Mouse (Mus musculus) hematopoietic stem cell, adult 5-6 weeks (primary cell): ENCODE measurements at regions not wholly inside any gene's neighbourhood (a gene's known extent, or its start where the extent isn't known, plus 50 kb on each side); places are given as distances from the start of the nearest gene placed in this dataset.
"Not testable (repeated sequence)": the region's sequence is repeated elsewhere in the genome, so short reads cannot be mapped to it uniquely, and the experiment has no call there.

Experiments used
- ATAC-seq, 2 experiments: fragments of 125-278 bp in 1 of 2; replicated peaks in 1 of 2; 2 replicates each; pipeline ENCODE4 v1.8.0; 2016 to 2017; ENCODE audit warnings: inconsistent platforms in 2 of 2, mild to moderate bottlenecking in 2 of 2, moderate number of reproducible peaks in 2 of 2, low read depth in 1 of 2, moderate TSS enrichment in 1 of 2; ENCODE audit not compliant: low FRiP score in 2 of 2, poor library complexity in 2 of 2, severe bottlenecking in 2 of 2, insufficient read depth in 1 of 2, low TSS enrichment in 1 of 2

DNA sequence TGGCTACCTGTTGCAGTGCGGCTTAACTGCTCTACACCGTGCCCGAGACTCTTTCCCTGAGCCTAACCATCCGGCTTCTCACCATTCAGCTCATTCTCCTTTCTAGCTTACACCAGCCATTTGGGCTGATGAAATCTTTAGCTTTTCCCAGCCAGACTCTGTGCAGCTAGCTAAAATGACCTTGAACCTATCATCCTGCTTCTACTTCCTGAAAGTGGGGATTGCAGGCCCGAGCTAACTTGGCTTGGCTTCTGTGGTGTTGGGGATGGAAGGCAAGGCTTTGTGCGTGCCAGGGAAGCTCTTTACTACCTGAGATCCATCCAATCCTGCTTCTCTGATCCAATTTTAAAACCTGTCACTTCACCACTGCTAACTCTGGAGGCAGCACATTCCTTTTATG, 128.3 kb downstream of the Kcnrg start:
- ATAC-seq = no peak

DNA sequence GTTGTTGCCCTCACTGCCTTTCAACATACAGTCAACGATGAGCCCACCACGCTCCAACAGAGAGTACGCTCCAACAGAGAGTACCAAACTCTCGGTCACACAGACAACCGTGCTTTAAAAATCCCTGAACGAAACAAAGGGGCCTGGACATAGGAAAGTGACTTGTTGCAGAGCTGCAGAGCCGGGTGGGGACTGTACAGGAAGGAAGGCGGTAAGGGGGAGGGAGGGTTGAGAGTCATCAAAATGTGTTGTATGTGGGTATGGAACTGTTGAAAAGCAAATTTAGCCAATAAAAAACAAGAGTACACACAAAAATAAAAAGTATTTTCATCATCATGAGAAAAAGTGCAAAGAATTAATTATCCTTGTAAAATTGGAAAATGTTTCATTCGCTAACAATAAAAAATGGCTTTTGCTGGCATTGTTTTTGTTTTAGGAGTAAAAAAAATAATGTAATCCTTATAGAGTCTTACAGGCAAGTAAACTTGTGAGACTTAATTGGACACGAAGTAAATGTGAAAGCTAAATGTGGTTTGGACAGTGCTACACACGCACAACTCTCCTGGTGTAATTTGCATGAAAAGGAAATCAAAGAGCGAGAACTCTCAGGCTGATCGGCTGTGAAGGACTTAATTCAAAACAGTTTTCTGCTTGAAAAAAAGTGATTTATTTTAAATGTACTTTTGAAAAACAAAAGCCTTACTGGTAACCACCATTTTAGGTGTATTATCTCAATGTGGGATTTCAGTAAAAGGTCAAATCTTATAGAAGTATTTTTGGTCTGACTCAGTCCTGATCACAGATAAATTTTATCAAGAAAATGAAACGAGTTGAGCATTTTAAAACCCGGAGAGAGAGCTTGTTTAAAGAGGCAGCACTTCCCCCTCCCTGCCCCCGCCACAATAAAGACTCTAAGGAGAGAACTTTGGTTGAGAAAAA, 129.4 kb downstream of the Kcnrg start:
- ATAC-seq = peak in 1 of 2 experiments; percentile 22; a peak in 1 of 4 replicates

DNA sequence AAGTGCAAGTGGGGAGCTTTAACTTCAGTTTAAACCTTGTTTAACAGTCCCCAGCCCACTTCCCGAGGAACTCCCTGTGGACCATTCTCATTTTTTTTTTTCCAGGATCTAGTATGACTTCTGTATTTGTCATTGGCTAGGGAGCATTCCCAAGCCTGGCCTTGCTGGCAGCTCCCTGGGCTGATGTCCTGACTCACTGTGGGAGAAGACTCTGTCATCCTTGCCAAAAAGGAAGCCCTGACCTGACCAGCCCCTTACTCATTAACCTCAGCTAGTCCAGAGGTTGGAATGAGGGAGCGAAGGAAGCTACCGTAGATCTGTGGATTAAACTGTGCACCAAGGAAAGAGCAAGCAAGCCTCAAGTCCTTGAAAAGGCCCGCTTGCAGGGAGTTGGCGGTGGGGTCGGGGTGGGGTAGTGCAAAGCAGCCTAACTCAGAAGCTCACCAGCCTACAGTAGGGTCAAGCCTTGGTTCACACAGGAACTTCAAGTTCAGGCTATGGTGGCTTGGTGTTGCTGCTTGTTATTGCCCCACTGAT, 130.3 kb downstream of the Kcnrg start:
- ATAC-seq = no peak

DNA sequence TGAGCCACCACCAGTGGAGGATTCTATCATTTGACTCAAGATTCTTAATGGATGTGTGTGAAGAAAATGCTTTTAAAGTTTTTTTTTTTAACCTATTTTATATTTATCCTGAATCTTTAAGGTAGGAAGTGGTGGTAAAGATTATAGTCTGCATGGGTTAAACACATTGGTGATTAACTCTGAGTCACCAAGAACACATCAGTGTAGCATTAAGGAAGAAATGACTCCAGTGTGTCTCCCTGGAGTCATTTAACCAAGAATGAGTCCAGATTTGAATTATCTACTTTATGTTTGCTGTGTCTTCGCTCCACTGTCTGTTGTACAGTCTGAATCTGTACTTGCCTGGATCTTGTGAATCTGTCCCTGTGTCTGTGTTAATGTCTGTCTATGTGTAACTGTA, 132.2 kb downstream of the Kcnrg start:
- no peak for ATAC-seq

DNA sequence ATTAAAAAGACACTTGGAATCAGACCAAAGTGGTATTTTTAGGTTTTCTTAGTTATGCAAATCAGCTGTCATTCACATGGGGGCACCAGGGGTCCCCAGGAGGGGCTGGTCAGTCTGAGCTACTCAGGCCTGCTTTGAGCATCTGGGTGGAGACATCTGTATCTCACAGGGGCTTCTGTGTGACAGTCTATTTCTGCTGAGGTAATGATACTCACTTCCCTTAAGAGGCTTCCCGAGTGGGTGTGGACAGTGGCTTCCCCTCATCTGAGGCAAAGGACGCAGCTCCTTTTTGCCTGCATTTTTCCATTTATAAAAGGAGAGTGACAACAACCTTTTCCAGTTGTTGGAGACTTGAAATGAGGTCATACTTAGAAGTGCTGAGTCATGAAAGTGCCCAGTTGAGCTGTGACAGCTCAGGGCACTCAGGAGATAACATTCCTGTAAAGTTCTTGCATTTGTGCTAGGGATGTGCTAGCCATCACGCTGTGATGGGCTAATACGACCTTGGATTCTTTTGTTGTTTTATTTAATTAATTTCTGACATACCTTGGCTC, 136.7 kb downstream of the Kcnrg start:
- ATAC-seq = no peak; a peak in 1 of 4 replicates

DNA sequence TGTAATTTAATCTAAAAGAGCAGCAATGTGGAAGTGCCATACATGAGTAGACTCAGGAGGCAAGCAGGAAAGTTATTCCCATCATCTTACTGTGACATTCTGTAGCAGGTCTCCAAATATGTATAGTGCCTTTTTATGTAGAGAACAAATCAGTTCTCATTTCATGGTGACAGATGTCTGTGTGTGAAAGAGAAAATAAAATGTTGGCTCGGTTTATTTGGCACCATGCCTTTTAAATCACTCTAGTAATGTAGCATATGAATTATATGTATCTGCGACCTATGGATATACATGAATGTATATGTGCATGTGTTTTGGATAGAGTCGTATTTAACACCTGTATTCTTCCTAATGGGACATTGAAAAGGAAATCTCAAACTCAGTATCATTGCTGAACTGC, 146.2 kb downstream of the Kcnrg start:
- ATAC-seq = no peak

DNA sequence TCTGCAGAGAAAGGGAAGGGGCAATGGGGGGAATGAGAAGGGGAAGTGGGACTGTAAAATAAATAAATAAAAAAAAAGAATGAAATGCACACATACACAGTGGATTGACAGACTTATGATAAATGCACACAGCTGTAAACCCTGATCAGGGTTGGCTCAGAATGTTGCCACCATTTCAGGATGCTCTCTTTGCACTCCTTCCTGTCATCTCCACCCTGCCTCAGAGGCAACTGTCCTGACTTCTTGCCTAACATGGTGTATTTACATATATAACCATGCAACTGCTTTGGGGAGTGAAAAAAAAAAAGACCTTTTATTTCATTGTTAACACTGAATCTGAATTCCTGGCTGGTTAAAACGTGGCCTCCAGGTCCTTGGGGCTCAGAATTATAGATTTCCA, 149.4 kb downstream of the Kcnrg start:
- 0 out of 4 replicates have a peak, but pooled peaks of 1 of the 2 experiments have one; percentile 8 for ATAC-seq

DNA sequence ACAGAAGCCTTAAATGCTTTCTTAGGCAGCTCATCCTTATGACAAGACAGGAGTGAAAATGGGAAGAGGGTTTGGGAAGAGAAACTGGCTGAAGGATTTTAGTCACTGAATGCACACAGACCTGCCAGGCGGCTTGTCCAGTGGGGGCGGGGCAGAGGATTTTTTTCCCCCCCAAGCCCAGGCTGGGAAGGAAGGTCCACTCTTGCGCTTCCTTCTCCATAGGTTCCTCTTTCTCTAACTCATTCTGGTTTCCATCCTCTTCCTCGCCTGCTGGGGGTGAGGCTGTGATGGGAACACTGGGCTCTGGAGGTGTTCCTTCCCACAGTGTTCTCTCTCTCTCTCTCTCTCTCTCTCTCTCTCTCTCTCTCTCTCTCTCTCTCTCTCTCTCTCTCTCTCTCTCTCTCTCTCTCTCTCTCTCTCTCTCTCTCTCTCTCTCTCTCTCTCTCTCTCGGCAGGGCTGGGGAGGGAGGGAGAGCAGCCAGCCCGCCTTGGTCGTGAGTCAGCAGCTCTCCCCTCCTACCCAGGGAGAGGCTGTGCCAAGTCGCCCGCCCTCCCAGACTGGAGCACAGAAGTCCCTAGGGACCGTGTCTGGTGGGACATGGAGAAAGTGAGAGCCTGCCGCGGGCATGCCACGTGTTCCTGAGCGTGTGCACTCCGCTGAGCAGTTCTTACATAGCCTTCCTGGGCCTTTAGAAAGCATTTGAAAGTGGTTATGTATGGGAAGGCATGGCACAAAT, 150.0 kb downstream of the Kcnrg start:
- ATAC-seq = peak; percentile 53 to 85; a peak in 3 of 4 replicates

DNA sequence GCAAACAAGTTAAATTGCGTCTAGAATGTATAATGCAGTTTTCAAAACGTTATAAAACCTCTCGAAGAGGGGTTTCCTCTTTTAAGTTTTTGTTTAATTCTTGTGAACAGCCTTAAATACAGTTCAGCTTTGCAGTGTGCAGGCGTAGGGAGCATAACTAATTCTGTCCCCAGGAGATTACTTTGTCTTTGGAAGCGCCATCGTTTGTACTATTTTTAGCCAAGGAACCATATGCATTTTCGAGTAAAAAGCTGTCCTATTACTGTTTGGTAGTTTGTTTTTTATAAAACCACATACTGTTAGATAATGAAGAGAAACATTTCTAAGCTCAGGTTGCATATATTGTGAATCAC, 150.5 kb downstream of the Kcnrg start:
- no peak for ATAC-seq

DNA sequence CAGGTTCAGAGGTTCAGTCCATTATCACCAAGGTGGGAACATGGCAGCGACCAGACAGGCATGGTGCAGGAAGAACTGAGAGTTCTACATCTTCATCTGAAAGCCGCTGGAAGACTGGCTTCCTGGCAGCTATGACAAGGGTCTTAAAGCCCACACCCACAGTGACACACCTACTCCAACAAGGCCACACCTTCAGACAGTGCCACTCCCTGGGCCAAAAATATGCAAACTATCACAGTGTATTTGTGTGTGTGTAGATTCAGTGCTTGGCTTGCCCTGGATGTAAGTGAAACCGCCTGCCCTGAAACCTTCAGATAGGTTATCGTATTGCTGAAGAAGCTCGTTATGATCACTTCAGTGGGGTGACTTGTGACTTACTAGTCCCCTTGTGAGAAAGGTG, 151.3 kb downstream of the Kcnrg start:
- no peak for ATAC-seq

DNA sequence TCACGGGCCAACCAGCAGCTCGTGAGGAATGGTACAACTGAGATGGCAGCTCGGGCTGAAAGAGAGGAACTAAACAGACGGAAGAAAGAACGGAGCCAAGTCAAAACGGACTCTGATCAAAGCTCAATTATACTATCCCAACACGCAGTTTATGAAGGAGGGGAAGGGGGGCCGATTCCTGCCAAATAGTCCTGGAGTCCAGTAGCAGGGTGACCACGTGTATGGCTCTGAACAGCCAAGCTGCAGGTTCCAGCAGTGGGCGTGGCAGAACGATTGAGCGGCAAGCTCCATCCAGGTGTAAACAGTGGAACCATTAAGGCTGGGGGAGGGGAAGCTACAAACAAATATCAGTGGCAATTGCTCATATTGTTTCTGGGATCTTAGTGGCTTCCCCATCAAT, 152.9 kb downstream of the Kcnrg start:
- not testable (repeated sequence) for ATAC-seq

DNA sequence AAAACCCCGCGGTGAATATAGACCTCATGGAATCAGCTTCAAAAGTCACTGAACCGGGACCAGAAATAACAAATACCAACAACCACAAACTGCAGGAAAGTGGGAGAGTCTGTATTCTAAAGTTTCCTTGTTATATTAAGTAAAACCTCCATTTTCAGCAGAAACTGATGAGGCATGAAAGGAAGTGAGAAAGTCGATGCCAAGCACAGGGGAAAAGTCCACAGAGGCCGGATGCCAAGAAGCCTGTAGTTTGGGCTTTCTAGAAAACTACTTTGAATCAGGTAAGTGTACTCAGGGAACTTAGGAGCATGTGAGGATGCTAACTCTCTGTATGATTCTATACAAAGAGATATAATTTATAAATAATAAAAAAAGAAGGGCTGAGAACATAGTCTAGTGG, 154.8 kb downstream of the Kcnrg start:
- no peak for ATAC-seq

DNA sequence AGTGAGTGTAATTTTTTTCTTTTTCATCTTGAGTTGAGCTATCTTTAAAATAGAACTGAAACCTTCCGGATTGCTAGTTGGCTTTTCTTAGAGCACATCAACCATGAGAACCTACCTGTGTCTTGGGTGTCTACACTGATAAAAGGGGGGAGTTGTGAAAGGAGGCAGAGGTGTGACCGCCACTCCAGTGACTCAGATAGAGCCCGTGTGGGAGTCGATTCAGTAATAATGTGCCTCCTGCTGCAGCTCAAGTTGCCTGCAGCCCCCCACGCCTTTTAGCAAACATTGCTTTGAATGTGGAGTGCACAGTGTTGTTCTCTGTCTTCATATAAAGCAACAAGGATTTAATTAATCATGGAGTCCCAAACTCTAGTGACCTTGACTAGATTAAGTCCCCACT, 162.6 kb downstream of the Kcnrg start:
- 0 out of 4 replicates have a peak, but pooled peaks of 1 of the 2 experiments have one; percentile 27 for ATAC-seq

DNA sequence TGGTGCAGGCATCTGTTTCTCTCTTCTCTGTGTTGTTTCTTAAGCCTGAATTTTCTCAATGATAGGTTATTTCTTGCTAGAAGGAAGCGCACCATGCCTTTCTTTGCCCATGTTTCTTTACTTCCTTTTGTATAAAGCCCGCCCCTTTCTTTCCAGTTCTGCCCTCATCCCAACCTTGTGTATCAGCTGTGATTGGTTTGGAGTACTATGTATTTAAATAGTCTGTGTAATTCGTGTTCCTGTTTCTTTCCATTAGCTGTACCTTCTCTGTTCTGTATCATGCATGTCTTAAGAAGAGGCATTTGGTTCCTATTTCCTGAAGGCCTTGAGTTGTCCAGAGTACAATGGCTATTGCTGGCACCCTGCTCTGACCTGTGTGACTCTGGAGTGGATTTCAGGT, 166.9 kb downstream of the Kcnrg start:
- ATAC-seq = no peak

DNA sequence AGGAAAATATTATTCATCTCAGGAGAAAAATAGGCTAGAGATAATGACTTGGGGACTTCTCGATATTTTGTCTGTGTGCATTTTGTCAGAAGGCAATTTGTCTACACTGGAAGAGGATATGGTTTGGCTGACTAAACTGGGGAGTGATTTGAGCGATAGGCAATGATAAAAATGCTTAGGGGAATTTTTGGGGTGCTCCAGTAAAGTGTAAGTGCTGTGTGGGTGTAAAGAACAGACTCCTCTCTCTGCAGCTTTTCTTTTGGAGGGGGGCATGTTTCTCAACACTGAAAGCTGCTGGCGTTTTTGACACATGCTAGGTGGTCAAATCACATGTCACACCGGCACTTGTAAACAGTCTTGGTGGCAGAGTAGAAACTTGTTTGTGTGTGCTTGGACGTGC, 171.4 kb downstream of the Kcnrg start:
- ATAC-seq = no peak

DNA sequence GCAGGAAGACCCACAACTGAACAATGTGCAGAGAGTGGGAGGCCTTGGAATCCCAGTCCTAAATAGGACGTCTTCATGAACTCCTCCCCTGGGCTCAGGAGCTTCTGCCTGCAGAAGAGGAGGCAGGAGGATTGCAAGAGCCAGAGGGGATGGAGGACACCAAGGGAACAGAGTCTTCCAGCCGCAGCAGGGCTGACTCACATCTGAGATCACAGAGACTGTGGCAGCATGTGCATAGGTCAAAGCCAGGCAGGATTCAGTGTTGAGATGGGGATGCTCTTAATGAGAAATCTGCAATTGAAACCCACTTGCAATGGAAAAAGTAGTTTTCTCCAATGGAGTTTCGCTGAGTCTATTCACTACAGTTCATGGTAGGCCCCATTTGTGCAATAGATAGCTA, 175.9 kb downstream of the Kcnrg start:
- no peak for ATAC-seq

DNA sequence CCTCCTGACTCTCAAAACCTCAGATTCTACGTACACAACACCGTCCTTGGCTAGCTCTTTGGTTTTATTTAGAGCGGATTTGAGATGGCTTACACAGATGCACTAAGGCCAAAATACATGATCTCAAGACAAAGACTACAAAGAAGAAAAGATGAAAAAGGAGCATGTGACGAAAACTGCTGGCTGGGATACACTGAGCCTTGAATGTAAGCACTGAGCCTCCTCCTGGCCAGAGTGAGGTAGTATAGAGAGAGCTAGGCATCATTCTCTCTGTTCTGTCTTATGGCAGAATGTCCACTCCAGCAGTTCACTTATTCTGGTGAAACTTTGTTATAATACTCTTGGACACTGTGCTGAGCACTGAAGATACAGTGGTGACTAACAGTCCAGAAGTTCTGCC, 177.4 kb downstream of the Kcnrg start:
- no peak for ATAC-seq

DNA sequence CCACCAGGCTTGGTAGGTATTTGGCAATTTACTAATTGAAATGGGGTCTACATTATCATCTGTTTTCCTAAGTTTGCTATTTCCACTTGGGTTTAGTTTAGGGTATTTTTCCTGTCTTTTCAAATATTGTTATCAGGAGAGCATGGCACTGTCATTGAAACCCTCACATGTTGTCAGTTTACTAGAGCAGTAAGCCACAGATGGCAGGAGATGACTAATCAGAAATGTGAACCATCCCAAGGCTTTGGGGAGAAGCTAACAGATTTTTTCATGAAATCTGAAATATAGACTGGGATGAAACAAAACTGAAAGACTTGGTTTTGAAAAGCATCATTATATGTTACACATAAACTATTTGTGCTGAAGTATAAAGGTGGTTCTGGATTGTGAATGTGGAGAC, 178.8 kb downstream of the Kcnrg start:
- no peak for ATAC-seq
